Mouse (Mus musculus) heart, postnatal 0 days (tissue): ENCODE measurements around the gene Nelfcd.

Source experiments
- CTCF ChIP-seq: IDR thresholded peaks from 2 replicates; pipeline ENCODE4 v1.5.1; 2016; ENCODE audit warnings: antibody characterized with exemption, control low read depth, low read depth
- EP300 ChIP-seq: IDR thresholded peaks from 2 replicates; pipeline ENCODE4 v1.6.1; 2016; ENCODE audit warnings: antibody characterized with exemption, low read depth

GRCm38 (mm10) chr2:174445018-174445417, 29.4 kb downstream of the Nelfcd start:
- TF ChIP-seq CTCF = no peak
- TF ChIP-seq EP300 = no peak
